Mouse (Mus musculus) ovary, postnatal 14 days (tissue): Measurements from ENCODE around the gene Herc1.

Source experiments
- DNase-seq: peaks from one replicate; pipeline ENCODE4 v3.0.0; 2022; ENCODE audit warnings: low spot score

The Herc1 gene

DNA sequence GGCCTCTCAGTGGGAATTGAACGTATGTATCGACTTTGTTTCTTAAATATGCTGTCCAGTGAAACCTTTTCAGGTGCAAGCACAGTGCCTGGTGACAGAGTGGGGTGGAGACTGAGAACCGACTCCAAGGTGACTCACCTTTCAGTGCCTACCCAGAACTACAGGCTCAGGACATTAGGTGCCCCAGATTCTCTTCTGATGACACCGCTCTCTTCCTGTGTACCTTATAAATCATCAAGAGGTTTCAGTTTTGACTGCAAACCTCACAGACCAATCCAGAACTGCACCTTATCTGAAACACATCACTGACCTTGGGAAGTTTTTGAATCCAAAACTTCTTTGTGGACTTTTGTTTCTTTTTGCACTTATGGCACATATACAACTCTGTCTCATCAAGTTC is 170.0 kb downstream of the Herc1 start:
- no peak for DNase-seq

DNA sequence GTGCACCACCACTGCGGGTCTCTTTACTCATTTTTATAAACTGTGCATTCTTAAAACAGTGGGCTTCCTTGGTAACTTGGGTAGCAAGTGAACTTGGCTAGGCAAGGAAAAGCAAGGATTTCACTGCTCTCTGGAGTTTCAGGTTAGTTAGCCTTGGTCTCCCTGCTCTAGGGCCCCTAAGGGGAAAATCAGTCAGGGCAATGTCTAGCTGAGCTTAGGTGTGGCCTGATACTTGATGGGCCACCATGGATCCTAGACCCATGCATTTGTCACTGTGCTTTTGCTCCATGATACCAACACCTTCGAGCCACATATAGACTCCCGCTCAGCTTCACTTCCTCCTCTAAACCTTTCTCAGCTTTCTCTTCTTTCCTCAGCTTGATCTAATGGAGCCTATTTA is 171.3 kb downstream of the Herc1 start:
- DNase-seq: no peak

DNA sequence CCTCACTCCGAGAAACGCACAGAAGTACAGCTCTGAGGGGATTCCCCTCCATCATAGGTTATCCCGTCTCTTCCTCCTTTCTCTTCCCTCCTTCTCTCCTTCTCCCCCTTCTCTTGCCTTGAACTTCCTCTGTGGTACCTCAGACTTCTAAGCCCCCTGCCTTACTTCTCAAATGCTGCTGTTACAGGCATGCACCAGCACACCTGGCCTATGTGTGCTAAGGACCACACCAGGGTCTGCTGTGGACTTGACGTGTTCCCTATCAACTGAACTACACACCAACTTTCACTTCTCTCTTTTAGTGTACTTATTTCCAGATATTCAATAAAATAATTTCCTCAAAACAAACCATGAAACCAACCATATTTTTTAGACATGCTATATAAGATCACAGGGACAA is 192.5 kb downstream of the Herc1 start:
- DNase-seq: no peak
